Mouse (Mus musculus): ENCODE measurements around the gene Ldb3. TPM values are rescaled to one million over a fixed set of nuclear protein-coding genes. Genes with fewer than 3 reads are reported as not detected.

The Ldb3 gene
- polyA plus RNA-seq, 1 experiment from 2014 or later, result 0.02 TPM

DNA sequence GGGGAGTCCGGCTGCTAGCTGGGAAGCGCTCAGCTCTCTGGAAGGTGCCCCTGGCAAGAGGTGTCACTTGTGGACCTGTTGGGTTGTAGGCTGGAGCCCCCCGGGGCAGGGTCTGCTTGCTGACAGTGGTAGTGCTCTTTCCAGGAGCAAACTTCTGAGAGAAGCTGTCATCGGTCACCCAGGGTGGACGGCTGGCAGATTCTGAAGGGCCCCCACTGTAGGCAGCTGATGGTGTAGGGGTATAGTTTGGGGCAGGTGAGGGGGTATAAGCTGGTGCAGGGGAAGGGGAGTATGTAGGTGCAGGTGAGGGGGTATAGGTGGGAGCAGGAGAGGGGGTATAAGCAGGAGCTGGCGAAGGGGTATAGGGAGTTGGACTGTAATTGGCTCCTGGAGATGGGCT lies 44.5 kb downstream of the Ldb3 start:
- 83% methylated on average over 6 of the region's 6 CpGs for WGBS
- peaks cover 14% of the 10 kb centered on the region for H3K4me1 ChIP-seq
- DNase-seq (ENCODE audit: low spot score), result no peak
- H3K36me3 ChIP-seq, result no peaks in the 10 kb centered on the region
- H3K27me3 ChIP-seq (ENCODE audit: low read depth, poor library complexity, severe bottlenecking), result peaks cover 60% of the 10 kb centered on the region
- H3K27ac ChIP-seq (replicated peaks), result no peak overlapping the region
- H3K4me3 ChIP-seq, result no peak overlapping the region
- H3K9me3 ChIP-seq (replicated peaks), result no peaks in the 10 kb centered on the region

DNA sequence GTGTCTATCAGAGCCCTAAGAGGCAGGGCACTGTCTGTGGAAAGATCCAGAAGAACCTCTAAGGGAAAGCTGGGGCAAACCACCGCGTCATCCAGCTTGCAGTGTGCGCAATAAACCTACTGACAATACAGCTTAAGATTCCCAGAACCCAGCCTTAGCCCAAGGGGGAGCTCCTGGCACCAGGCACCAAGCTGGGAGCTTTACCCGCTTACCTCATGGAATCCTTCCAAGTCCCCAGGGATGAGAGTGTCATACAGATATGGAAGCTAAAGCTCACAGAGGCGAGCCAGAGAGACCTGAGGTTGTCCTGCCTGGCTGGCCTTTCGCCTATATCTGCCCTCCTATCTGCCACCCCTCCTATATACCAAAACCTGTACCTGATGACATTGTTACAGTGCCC lies 44.9 kb downstream of the Ldb3 start:
- DNase-seq (ENCODE audit: low spot score), result no peak
- Histone ChIP-seq H3K36me3 (no peaks in the 10 kb centered on the region), H3K27ac (replicated peaks) (no peak overlapping the region), H3K4me1 (peaks cover 14% of the 10 kb centered on the region), H3K4me3 (no peak overlapping the region), H3K9me3 (replicated peaks) (no peaks in the 10 kb centered on the region), H3K27me3 (ENCODE audit: low read depth, poor library complexity, severe bottlenecking) (peaks cover 60% of the 10 kb centered on the region)
- 70% methylated on average over 6 of the region's 6 CpGs for WGBS

DNA sequence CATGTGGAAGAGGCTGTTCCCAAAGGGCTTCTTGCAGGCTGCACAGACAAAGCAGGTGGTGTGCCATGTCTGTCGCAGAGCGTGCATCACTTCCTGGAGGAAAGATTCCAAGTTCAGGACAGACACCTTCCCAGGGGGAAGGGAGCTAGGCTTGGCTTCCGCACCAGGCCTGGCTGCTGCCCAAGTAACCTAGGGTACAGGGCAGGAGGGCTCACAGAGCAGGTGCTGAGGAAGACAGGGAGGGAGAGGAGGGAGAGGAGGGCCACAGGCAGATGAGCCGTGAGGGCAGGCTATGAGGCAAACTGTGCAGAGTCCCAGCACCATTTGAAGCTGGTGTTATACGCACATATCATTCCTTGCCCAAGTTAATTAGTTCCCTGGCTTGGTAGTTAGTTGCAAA lies 46.6 kb downstream of the Ldb3 start:
- 92% methylated on average over 5 of the region's 5 CpGs for WGBS

DNA sequence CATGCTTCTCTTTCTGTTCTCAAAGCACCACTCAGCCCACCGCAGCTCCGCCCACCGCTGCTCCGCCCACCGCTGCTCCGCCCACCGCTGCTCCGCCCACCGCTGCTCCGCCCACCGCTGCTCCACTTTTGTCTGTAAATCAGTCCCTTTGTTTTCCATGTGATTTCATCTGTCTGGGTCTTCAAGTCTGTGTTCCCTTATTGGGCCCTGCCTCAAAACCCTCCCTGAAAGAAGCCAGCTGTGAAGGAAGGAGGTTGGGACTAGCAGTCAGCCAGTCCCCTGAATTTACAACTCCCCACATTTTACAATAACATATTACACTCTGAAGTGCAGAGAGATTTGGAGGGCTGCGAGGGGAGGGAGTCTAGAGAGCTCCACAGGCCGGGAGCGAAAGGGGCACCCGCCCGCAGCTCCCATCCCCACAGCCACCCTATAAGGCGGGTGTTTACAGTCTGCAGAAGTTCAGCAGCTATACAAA lies 47.8 kb downstream of the Ldb3 start:
- DNase-seq (ENCODE audit: low spot score), result peak; percentile 26
- no peaks in the 10 kb centered on the region for H3K9me3 ChIP-seq (replicated peaks)
- H3K4me1 ChIP-seq, result peaks cover 5% of the 10 kb centered on the region
- WGBS, result 12% methylated on average over 17 of the region's 17 CpGs
- H3K27ac ChIP-seq (replicated peaks), result peak overlapping the region; percentile 42; the same call in 1 of the 2 replicates
- no peaks in the 10 kb centered on the region for H3K36me3 ChIP-seq
- H3K27me3 ChIP-seq (ENCODE audit: low read depth, poor library complexity, severe bottlenecking), result peaks cover 33% of the 10 kb centered on the region
- peak overlapping the region; percentile 26 for H3K4me3 ChIP-seq

More for the DNA sequence above, 46.6 kb downstream of the Ldb3 start:
- DNase-seq (ENCODE audit: low spot score), result no peak
- no peaks in the 10 kb centered on the region for H3K36me3 ChIP-seq
- H3K9me3 ChIP-seq (replicated peaks), result no peaks in the 10 kb centered on the region
- H3K27me3 ChIP-seq (ENCODE audit: low read depth, poor library complexity, severe bottlenecking), result peaks cover 43% of the 10 kb centered on the region
- H3K27ac ChIP-seq (replicated peaks), result no peak overlapping the region
- H3K4me1 ChIP-seq, result peaks cover 5% of the 10 kb centered on the region
- no peak overlapping the region for H3K4me3 ChIP-seq

DNA sequence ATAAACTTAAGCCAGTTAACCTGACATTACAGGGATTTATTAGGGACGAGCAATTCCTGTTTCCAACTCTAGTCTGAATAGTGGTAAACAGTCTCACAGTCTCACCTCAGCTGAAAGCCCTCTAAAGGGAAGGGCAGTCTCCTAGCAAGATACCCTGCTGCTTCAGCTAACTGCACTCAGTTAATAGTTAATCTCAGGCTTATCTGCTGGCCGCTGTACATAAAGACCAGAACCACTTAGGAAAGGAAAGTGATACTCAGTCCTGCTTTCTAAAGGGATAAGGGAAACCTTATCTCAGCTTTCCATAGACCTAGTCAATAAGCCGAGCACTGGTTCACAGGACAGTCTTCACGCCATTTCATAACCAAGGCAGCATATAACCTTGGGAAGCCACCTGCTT lies 52.6 kb downstream of the Ldb3 start:
- Histone ChIP-seq H3K36me3 (no peaks in the 10 kb centered on the region), H3K4me3 (no peak overlapping the region), H3K9me3 (replicated peaks) (no peaks in the 10 kb centered on the region), H3K27ac (replicated peaks) (no peak overlapping the region), H3K4me1 (peaks cover 4% of the 10 kb centered on the region), H3K27me3 (ENCODE audit: low read depth, poor library complexity, severe bottlenecking) (0 out of 2 replicates have a peak, but pooled peaks cover 4% of the 10 kb centered on the region)
- WGBS, result 78% methylated on average over 4 of the region's 4 CpGs
- no peak for DNase-seq (ENCODE audit: low spot score)

DNA sequence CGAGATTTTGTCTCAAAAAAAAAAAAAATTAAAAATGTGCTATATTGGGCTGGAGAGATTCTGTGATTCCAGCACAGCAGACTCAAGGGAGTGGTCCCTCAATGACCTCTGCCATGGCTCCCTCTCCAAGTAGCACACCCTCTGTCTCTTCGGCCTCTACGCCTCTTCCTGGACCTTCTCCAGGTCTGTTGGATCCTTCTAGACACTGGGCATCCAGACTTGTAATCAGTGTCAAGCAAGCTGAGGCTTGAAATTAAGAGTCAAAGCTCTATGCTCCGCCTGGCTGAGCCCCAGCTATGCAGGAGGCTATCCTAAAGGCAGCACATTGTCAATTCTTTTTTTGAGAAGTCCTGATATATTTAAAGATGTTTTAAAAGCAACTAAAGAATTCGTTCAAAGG lies 54.9 kb downstream of the Ldb3 start:
- H3K4me3 ChIP-seq, result no peak overlapping the region
- H3K27ac ChIP-seq (replicated peaks), result no peak overlapping the region
- peaks cover 10% of the 10 kb centered on the region; the same call in 1 of the 2 replicates for H3K27me3 ChIP-seq (ENCODE audit: low read depth, poor library complexity, severe bottlenecking)
- DNase-seq (ENCODE audit: low spot score), result no peak
- peaks cover 9% of the 10 kb centered on the region; the same call in 1 of the 2 replicates for H3K9me3 ChIP-seq (replicated peaks)
- H3K36me3 ChIP-seq, result no peaks in the 10 kb centered on the region
- H3K4me1 ChIP-seq, result no peaks in the 10 kb centered on the region
- WGBS, result 87% methylated on average over 5 of the region's 5 CpGs

DNA sequence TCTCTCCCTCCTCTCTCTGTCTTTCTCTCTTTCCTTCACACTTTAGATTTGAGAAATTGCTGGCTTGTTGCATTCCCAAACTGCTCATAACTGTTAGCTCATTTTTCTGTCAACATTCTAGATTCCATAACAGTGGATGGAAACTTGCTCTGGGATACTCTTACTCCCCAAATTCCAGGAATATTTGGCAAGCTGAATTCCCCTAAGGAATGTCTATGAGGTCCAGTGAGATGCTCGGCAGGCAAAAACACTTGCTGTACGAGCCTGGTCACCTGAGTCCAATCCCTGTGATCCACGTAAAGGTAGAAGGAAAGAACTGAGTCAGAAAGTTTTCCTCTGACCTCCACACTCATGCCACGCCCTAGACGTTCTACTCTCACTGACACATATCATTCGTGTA lies 55.9 kb downstream of the Ldb3 start:
- 88% methylated on average over 6 of the region's 6 CpGs for WGBS
- H3K9me3 ChIP-seq (replicated peaks), result peaks cover 9% of the 10 kb centered on the region; the same call in 1 of the 2 replicates
- peaks cover 15% of the 10 kb centered on the region for H3K27me3 ChIP-seq (ENCODE audit: low read depth, poor library complexity, severe bottlenecking)
- H3K4me3 ChIP-seq, result no peak overlapping the region
- no peak for DNase-seq (ENCODE audit: low spot score)
- H3K27ac ChIP-seq (replicated peaks), result no peak overlapping the region
- no peaks in the 10 kb centered on the region for H3K4me1 ChIP-seq
- H3K36me3 ChIP-seq, result no peaks in the 10 kb centered on the region

DNA sequence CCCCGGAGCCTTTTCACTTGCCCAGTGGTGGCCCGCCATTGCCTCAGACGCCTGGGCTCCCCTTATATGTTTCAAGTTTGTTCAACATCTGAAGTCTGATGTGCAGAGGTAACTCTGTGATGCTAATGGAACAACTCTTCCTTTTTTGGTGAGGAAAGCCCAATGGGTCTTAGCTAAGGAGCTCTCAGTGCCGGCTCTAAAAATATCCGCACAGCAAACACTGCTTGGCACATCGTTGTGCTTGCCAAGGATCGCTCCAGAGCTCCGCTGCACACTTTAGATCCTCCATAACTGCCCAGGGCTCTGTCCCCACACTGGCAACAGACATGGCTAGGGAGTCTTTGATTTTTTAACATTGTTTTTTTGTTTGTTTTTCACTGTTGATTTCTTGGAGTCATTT lies 59.7 kb downstream of the Ldb3 start:
- H3K27ac ChIP-seq (replicated peaks), result no peak overlapping the region
- H3K4me1 ChIP-seq, result no peaks in the 10 kb centered on the region
- H3K9me3 ChIP-seq (replicated peaks), result peaks cover 9% of the 10 kb centered on the region; the same call in 1 of the 2 replicates
- peaks cover 15% of the 10 kb centered on the region for H3K27me3 ChIP-seq (ENCODE audit: low read depth, poor library complexity, severe bottlenecking)
- H3K4me3 ChIP-seq, result no peak overlapping the region
- 77% methylated on average over 8 of the region's 8 CpGs for WGBS
- DNase-seq (ENCODE audit: low spot score), result no peak
- no peaks in the 10 kb centered on the region for H3K36me3 ChIP-seq

DNA sequence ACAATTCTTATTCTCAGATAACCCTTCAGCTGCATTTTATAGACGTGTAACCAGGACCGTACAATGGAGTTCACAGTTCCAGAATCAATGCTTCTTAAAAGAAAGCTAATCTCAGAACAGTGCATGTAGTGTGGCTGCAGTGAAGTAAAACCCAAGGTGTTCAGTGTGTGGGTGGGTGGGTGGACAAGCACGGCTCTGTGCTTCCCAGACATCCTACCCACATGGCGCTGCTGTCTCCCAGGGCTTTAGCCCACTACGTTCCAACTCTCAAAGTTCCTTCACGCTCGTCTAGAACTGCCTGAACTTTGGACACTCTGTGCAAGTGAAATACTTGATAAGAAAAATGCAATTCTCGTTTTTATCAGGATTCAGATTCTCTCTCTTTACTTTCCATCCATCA lies 65.8 kb downstream of the Ldb3 start, which contains the start of gene 9230112D13Rik:
Gene 9230112D13Rik (minus strand): TSS at position 101 of the 400 bp plus-strand sequence.
- H3K4me1 ChIP-seq, result no peaks in the 10 kb centered on the region
- 0 out of 2 replicates have a peak, but pooled peaks cover 4% of the 10 kb centered on the region for H3K9me3 ChIP-seq (replicated peaks)
- no peaks in the 10 kb centered on the region for H3K36me3 ChIP-seq
- H3K27ac ChIP-seq (replicated peaks), result no peak within 1 kb of the TSS
- DNase-seq (ENCODE audit: low spot score), result no peak
- WGBS, result 92% methylated on average over 8 of the region's 8 CpGs
- no peaks in the 10 kb centered on the region for H3K27me3 ChIP-seq (ENCODE audit: low read depth, poor library complexity, severe bottlenecking)
- no peak within 1 kb of the TSS for H3K4me3 ChIP-seq

DNA sequence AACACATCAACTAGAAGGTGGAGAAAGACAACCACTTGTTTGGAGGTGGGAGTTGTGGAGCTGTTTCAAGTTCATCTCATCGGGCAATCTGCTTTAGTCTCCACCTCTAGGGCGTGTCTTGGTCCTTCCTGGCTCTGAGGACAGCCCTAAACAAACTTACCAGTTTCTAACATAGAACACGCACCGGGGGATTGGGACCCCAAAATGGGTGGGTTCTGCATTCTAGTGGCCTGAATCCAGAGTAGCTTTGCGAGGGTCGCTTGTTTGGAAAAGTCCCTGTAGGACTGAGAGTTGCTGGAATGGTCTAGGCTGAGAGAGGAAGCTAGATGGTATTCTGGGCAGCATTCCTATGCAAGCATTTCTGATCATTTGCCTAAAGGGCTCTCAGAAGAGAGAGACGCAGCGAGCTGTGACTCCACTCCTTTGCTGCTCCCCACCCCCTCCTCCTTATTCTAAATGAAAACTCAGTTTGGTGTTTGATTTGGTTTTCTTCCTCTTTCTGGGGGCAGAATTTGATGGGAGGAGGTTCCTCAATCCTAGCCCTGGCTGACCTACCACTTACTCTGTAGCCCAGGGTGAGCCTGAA lies 70.4 kb downstream of the Ldb3 start:
- Histone ChIP-seq H3K4me1 (no peaks in the 10 kb centered on the region), H3K27ac (replicated peaks) (no peak overlapping the region)
- WGBS, result 91% methylated on average over 8 of the region's 8 CpGs

DNA sequence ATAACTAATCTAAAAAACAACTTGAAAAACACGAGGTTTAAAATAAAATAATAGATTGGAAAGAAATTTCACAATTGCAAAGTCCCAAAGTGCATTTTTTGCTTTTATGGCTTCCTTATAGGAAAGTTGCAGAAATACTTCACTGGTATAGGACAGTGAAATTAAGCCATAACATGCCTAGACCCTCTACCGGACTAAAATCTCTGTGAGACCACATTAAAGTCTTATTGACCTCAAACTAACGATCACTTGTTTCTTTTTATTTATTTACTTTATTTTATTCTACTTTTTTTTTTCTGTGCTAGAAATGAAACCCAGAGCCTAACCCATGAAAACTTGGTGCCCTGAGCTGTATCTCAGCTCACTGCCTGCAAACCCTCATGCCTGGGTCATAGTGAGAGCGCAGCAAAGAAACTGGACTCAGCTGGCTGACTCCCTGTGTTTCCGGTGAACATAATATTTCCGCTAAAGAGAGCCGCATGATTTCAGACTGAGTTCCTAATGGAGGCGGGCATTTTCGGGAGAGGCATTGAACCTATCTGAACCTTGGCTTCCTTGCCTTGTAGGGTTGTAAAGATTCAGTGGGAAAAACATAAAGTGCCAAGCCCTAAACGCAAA lies 71.4 kb downstream of the Ldb3 start:
- 0 out of 2 replicates have a peak, but pooled peaks cover 2% of the 10 kb centered on the region for H3K9me3 ChIP-seq (replicated peaks)
- 0 out of 2 replicates have a peak, but pooled peaks cover 3% of the 10 kb centered on the region for H3K27me3 ChIP-seq (ENCODE audit: low read depth, poor library complexity, severe bottlenecking)
- no peak overlapping the region for H3K27ac ChIP-seq (replicated peaks)
- DNase-seq (ENCODE audit: low spot score), result no peak
- H3K4me3 ChIP-seq, result no peak overlapping the region
- 94% methylated on average over 10 of the region's 10 CpGs for WGBS
- H3K36me3 ChIP-seq, result no peaks in the 10 kb centered on the region
- H3K4me1 ChIP-seq, result no peaks in the 10 kb centered on the region

More for the DNA sequence above, 70.4 kb downstream of the Ldb3 start:
- Histone ChIP-seq H3K4me3 (no peak overlapping the region), H3K27me3 (ENCODE audit: low read depth, poor library complexity, severe bottlenecking) (0 out of 2 replicates have a peak, but pooled peaks cover 3% of the 10 kb centered on the region), H3K9me3 (replicated peaks) (0 out of 2 replicates have a peak, but pooled peaks cover 4% of the 10 kb centered on the region), H3K36me3 (no peaks in the 10 kb centered on the region)
- no peak for DNase-seq (ENCODE audit: low spot score)

DNA sequence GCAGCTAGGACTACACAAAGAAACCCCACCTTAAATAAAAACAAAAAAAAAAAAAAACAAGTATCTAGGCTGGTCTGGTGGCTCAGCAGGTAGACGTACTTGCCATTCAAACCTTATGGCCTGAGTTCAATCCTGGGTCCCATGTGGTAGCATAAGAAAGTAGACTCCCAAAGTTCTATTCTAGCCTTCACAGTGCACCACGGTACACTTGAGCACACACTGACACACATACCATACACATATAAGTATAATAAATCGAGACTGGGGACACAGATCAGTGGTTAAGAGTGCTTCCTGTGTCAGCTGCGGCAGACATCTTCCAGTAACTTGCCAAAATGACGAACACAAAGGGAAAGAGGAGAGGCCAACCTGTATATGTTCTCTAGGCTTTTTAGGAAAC lies 72.6 kb downstream of the Ldb3 start:
- Histone ChIP-seq H3K27me3 (ENCODE audit: low read depth, poor library complexity, severe bottlenecking) (0 out of 2 replicates have a peak, but pooled peaks cover 3% of the 10 kb centered on the region), H3K9me3 (replicated peaks) (no peaks in the 10 kb centered on the region), H3K4me1 (no peaks in the 10 kb centered on the region), H3K27ac (replicated peaks) (no peak overlapping the region), H3K36me3 (no peaks in the 10 kb centered on the region), H3K4me3 (no peak overlapping the region)
- DNase-seq (ENCODE audit: low spot score), result no peak
- 91% methylated on average over 5 of the region's 5 CpGs for WGBS

DNA sequence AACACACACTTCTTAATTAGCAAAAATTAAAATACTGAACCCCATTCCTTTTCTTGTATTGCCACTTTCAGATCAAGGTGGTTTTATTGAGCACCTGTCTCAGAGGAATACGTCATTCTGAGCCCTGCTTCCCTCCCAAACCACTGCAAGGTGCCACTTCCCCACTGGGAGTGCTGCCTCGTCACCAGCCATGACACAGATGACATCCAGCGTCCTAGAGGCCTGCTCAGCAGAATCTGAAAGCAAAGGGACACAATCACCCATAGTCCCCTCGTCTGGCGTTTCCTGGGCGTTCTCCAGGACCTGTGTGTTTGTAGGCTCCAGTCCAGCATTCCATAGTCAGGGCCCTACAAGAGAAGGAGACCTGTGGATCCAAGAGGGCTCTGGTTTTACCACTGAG lies 74.4 kb downstream of the Ldb3 start:
- Histone ChIP-seq H3K4me3 (no peak overlapping the region), H3K4me1 (peaks cover 3% of the 10 kb centered on the region), H3K9me3 (replicated peaks) (no peaks in the 10 kb centered on the region), H3K27ac (replicated peaks) (no peak overlapping the region), H3K27me3 (ENCODE audit: low read depth, poor library complexity, severe bottlenecking) (0 out of 2 replicates have a peak, but pooled peaks cover 3% of the 10 kb centered on the region), H3K36me3 (no peaks in the 10 kb centered on the region)
- 60% methylated on average over 6 of the region's 6 CpGs for whole genome bisulfite sequencing
- no peak for DNase-seq (ENCODE audit: low spot score)
